ENCODE assay signal across 22 mouse cellular contexts in the genomic region with DNA sequence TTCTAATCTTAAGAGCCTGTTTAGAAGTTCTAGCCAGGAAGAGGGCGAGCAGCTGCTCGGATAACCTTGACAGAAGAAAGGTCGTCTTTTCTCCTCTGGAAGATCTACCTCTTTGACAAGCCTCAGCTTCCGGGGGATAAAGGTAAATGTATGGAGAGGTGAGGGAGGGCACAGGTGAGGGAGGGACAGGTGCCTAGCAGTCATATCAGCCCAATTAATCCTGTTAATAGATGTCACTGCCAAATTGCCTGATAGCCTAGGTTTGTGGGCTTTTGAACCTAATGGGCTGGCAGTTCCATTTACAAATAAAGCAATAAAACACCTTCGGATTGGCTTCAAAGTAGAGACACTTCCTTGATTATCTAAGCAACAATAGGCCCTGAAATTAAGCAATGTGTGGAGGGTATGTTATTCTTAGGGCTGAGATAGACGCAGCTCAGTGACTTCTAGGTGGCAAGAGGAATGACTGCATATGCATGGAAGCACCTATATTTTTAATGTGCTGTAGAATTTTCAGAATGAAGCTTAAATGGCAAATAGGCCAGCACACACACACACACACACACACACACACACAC. TPM values are rescaled to one million over a fixed set of nuclear protein-coding genes. Genes with fewer than 3 reads are reported as not detected.
DNase-seq lines count a peak whose midpoint lies in the region; ATAC-seq and TF ChIP-seq lines count a peak whose summit lies in the region.
"Had no signal": no experiment of that assay in that cellular context is flagged by ENCODE, and none has a peak within 500 bp of the region (broad histone marks: within the 10 kb centered on the region; RNA-seq: fewer than 3 reads in every experiment).

No protein-coding gene starts in this region.

- H3K4me2 ChIP-seq in heart, embryonic 13.5 days = peak overlapping the region; percentile 36
- H3K4me2 ChIP-seq in heart, postnatal 0 days (ENCODE audit: low read depth, low read length) = peak overlapping the region; percentile 20; the same call in 1 of the 2 replicates
- H3K4me2 ChIP-seq: embryonic facial prominence, embryonic 15.5 days; hindbrain, embryonic 12.5 days had no signal

- no peak for TF ChIP-seq CTCF in heart, adult 2 months (IDR thresholded peaks at IDR 0.05)
- TF ChIP-seq CTCF in heart, postnatal 0 days (IDR thresholded peaks at IDR 0.05; ENCODE audit: low read depth) = no peak
- TF ChIP-seq CTCF in small intestine, adult 2 months (IDR thresholded peaks at IDR 0.05; ENCODE audit: extremely low read depth, insufficient read length, insufficient replicate concordance, low read depth, low read length) = no peak

- H3K27me3 ChIP-seq in heart, adult 2 months (ENCODE audit: control insufficient read depth, insufficient read depth, low read length) = no peaks in the 10 kb centered on the region
- no peaks in the 10 kb centered on the region for H3K27me3 ChIP-seq in heart, embryonic 13.5 days (replicated peaks)
- no peaks in the 10 kb centered on the region for H3K27me3 ChIP-seq in heart, postnatal 0 days (ENCODE audit: control insufficient read depth, insufficient read depth, low read length)
- H3K27me3 ChIP-seq in small intestine, adult 2 months (ENCODE audit: control insufficient read depth, insufficient read depth, low read length) = no peaks in the 10 kb centered on the region
- H3K27me3 ChIP-seq: embryonic facial prominence, embryonic 15.5 days; hindbrain, embryonic 12.5 days had no signal

- no peak for ATAC-seq in heart, embryonic 13.5 days (ENCODE audit: extremely low read depth, insufficient number of reproducible peaks, low FRiP score, low TSS enrichment)
- ATAC-seq in heart, postnatal 0 days (ENCODE audit: insufficient read depth, low read depth) = no peak
- ATAC-seq: forebrain, embryonic 14.5 days; hindbrain, embryonic 16.5 days; inflammation-experienced regulatory T-cells, adult 6 months had no signal

- intact Hi-C loops in heart, adult 2 months (cut with DNase I) = no loop called here

- H3K79me2 ChIP-seq in heart, adult 2 months (replicated peaks; ENCODE audit: control insufficient read depth, insufficient read depth, low read length) = peaks cover 3% of the 10 kb centered on the region

- H3K9ac ChIP-seq in heart, adult 2 months (ENCODE audit: low read depth, low read length) = no peak overlapping the region
- peak overlapping the region; percentile 45 for H3K9ac ChIP-seq in heart, embryonic 13.5 days
- no peak overlapping the region; the same call in 1 of the 2 replicates for H3K9ac ChIP-seq in heart, postnatal 0 days (replicated peaks; ENCODE audit: low read depth, low read length)
- H3K9ac ChIP-seq: embryonic facial prominence, embryonic 15.5 days; hindbrain, embryonic 12.5 days had no signal

- no peak for TF ChIP-seq EP300 in heart, adult 2 months (IDR thresholded peaks at IDR 0.05; ENCODE audit: insufficient read depth, low read depth, low read length)
- no peak for TF ChIP-seq EP300 in heart, postnatal 0 days (IDR thresholded peaks at IDR 0.05; ENCODE audit: low read depth)

- TF ChIP-seq POLR2A in heart, adult 2 months (IDR thresholded peaks at IDR 0.05; ENCODE audit: insufficient read depth, low read depth, low read length) = no peak
- no peak for TF ChIP-seq POLR2A in small intestine, adult 2 months (IDR thresholded peaks at IDR 0.05; ENCODE audit: low read depth, low read length)

- peaks cover 7% of the 10 kb centered on the region for H3K4me1 ChIP-seq in heart, adult 2 months (ENCODE audit: control insufficient read depth, insufficient read depth, low read length)
- H3K4me1 ChIP-seq in heart, embryonic 13.5 days = peaks cover 37% of the 10 kb centered on the region
- H3K4me1 ChIP-seq in heart, postnatal 0 days (ENCODE audit: control insufficient read depth, insufficient read depth) = peaks cover 24% of the 10 kb centered on the region
- peaks cover 9% of the 10 kb centered on the region for H3K4me1 ChIP-seq in small intestine, adult 2 months (ENCODE audit: control insufficient read depth, insufficient read depth, insufficient read length, low read length)
- H3K4me1 ChIP-seq: embryonic facial prominence, embryonic 15.5 days; forebrain, embryonic 10.5 days had no signal

- peak overlapping the region; percentile 52 for H3K27ac ChIP-seq in heart, adult 2 months
- H3K27ac ChIP-seq in heart, embryonic 13.5 days (replicated peaks) = peak overlapping the region; percentile 77
- H3K27ac ChIP-seq in heart, postnatal 0 days (ENCODE audit: low read depth) = peak overlapping the region; percentile 84
- peak overlapping the region; percentile 47 for H3K27ac ChIP-seq in small intestine, adult 2 months (ENCODE audit: insufficient read depth, low read depth, low read length)
- H3K27ac ChIP-seq: embryonic facial prominence, embryonic 15.5 days; forebrain, embryonic 10.5 days; gastrocnemius, adult 2 months; hindbrain, embryonic 12.5 days had no signal

- no peaks in the 10 kb centered on the region for H3K9me3 ChIP-seq in heart, embryonic 13.5 days
- H3K9me3 ChIP-seq in heart, postnatal 0 days (replicated peaks; ENCODE audit: control insufficient read depth, low read length) = no peaks in the 10 kb centered on the region
- H3K9me3 ChIP-seq: embryonic facial prominence, embryonic 15.5 days; forebrain, embryonic 10.5 days; hindbrain, embryonic 12.5 days had no signal

- H3K4me3 ChIP-seq in heart, adult 2 months = no peak overlapping the region
- H3K4me3 ChIP-seq in heart, embryonic 13.5 days = no peak overlapping the region
- H3K4me3 ChIP-seq in heart, postnatal 0 days (ENCODE audit: low read depth, low read length) = no peak overlapping the region
- no peak overlapping the region for H3K4me3 ChIP-seq in small intestine, adult 2 months (ENCODE audit: low read depth, low read length)
- H3K4me3 ChIP-seq: embryonic facial prominence, embryonic 15.5 days; erythroblast, embryonic 14.5 days; forebrain, embryonic 10.5 days; gastrocnemius, adult 2 months; hindbrain, embryonic 12.5 days had no signal

- WGBS in heart, adult 2 months = 50% methylated on average over 6 of the region's 6 CpGs
- 42% methylated on average over 6 of the region's 6 CpGs for WGBS in heart, embryonic 13.5 days
- 33% methylated on average over 6 of the region's 6 CpGs for WGBS in heart, postnatal 0 days
- WGBS in small intestine, adult 2 months = 25% methylated on average over 6 of the region's 6 CpGs

- no peak for DNase-seq in heart, adult 2 months
- no peak for DNase-seq in heart, adult 8-10 months (ENCODE audit: low spot score)
- DNase-seq in heart, adult 18-20 months = no peak
- DNase-seq in heart, postnatal 0 days (ENCODE audit: low spot score) = no peak
- DNase-seq in layer of hippocampus, postnatal 14 days (ENCODE audit: low spot score in 2 of 2) = no peak
- DNase-seq: adrenal gland, postnatal 10 days; cerebellum, adult 11 months; cerebellum, adult 8-10 months; embryo, embryonic 11 days; gastrocnemius, adult 2 months; gastrocnemius, postnatal 25 days; kidney, adult 2 months had no signal

- peaks cover 11% of the 10 kb centered on the region for H3K36me3 ChIP-seq in heart, adult 2 months (ENCODE audit: control insufficient read depth, insufficient read depth, low read length)
- peaks cover 26% of the 10 kb centered on the region for H3K36me3 ChIP-seq in heart, embryonic 13.5 days
- peaks cover 21% of the 10 kb centered on the region for H3K36me3 ChIP-seq in heart, postnatal 0 days (replicated peaks; ENCODE audit: control insufficient read depth, insufficient read depth, low read length)
- no peaks in the 10 kb centered on the region for H3K36me3 ChIP-seq in small intestine, adult 2 months (ENCODE audit: control insufficient read depth, insufficient read depth, low read length)
- H3K36me3 ChIP-seq: embryonic facial prominence, embryonic 15.5 days had no signal

RNA-seq across cellular contexts. Expression of a gene that starts 14.5 kb away (rescaled TPM):
- 10 to 100 TPM; 80.9 to 85.2 TPM for total RNA-seq in heart, adult 2 months (2021)
- polyA plus RNA-seq in heart, adult 2 months (2012; rRNA removed) = 26.4 and 34.2 TPM in 2 replicates
- total RNA-seq in heart, adult 8-10 months (2022) = 10 to 100 TPM; 63.7 to 93.6 (median 79.1) TPM
- 49.6 and 51.5 TPM in 2 replicates for polyA plus RNA-seq in heart, embryonic 13.5 days (2015; fragmentation: Nextera tagmentation; extraction: Ambion mirVana)
- 10 to 100 TPM; 88.1 to 97.1 TPM for total RNA-seq in heart, adult 18-20 months (2021)
- 81.8 and 84.5 TPM in 2 replicates for total RNA-seq in heart, postnatal 0 days (2014; rRNA removed; ENCODE audit: low replicate concordance)
- polyA plus RNA-seq in heart, postnatal 0 days (2015; fragmentation: Nextera tagmentation; extraction: Ambion mirVana) = 83.9 and 93.2 TPM in 2 replicates
- polyA plus RNA-seq in small intestine, adult 2 months (2012; rRNA removed) = 4.6 and 4.8 TPM in 2 replicates
- 10 to 100 TPM; 52.7 to 66.6 TPM for total RNA-seq in layer of hippocampus, postnatal 14 days (2021)
- total RNA-seq: MEL had no signal
- polyA plus RNA-seq: erythroblast, embryonic 14.5 days had no signal
